Mouse (Mus musculus) retina, adult 2 months (tissue): ENCODE results near the gene Rab11fip2.

ENCODE experiments used
- DNase-seq: peaks from one replicate; pipeline ENCODE4 v3.0.0-alpha.2; 2012; ENCODE audit warnings: low read depth, low spot score

Rab11fip2 gene

DNA sequence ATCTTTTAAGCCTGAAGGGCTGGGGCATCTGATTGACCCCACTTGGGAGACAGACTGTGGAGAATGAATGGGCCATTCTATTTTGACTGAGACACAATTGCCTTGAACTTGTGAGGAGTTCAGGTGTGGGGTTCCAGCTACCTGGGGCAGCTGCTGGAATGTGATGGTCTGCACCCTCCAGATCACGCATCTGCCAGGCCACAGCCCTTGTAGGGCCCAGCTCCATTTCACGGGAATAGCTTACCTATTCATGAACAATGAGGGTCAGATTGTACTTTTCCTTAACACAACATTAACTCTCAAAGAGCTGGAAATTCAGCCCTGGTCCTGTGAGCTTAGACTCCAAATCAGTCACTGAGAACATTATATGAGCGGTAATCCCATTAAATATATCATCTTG is 82.7 kb downstream of the Rab11fip2 start:
- no peak for DNase-seq

DNA sequence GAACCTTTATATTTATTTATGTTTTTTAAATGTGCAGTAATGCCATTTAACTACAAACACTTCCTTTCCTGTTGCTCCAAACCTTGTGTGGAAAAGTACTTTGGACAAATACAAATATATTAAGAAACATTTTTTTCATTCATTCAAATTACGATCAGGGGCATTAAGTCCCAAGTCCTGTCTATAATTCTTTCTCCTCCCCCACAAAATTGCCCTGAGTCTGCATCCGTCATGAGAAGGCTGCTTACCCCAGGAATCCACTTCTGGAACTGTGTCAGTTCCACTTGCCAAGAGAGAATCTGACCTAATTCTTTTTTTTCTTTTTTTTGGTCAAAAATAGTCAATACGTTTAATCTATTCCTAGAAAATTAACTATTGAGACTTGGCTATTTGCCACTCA is 90.4 kb downstream of the Rab11fip2 start:
- no peak for DNase-seq
